Mouse (Mus musculus) heart, postnatal 0 days (tissue): ENCODE measurements around the gene Pvalb.

Source experiments
- CTCF ChIP-seq: IDR thresholded peaks from 2 replicates; pipeline ENCODE4 v1.5.1; 2016; ENCODE audit warnings: antibody characterized with exemption, control low read depth, low read depth
- EP300 ChIP-seq: IDR thresholded peaks from 2 replicates; pipeline ENCODE4 v1.6.1; 2016; ENCODE audit warnings: antibody characterized with exemption, low read depth

DNA sequence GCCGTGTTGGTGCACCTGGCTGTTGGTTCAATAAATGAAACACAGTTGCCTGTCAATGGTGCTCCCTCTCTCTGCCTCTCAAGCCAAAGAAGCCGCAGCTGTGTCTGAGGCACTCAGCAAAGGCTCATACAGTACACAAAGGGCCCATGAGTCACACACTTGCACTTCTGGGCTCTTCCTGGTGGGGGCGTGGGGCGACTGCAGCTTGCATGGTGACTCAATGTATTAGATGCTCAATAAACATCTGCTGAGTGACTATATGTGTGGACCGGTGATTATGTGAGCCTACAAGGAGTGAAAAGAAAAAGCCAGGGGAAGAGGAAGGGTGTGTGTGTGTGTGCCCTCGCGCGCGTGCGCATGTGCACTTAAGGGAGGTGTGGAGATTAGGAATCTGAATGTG, 34.5 kb downstream of the Pvalb start:
- TF ChIP-seq CTCF (no peak), EP300 (no peak)
